Mouse (Mus musculus) gastrocnemius, postnatal 36 days (tissue): ENCODE data around the gene Phldb2. TPM values are rescaled to one million over a fixed set of nuclear protein-coding genes. Genes with fewer than 3 reads are reported as not detected.

Source experiments
- DNase-seq, 2 experiments: peaks; one replicate each; pipeline ENCODE4 v3.0.0; 2022
- intact Hi-C: fragments of 180-260 bp; cut with DNase I; formaldehyde crosslinking; loops from one replicate; pipeline ENCODE4 v1.15.1; 2025
- total RNA-seq, 2 experiments: library from RNA; stranded (reverse); gene quantifications; 2 replicates each; pipeline ENCODE4 v1.2.3; 2021

Phldb2 gene
- total RNA-seq, 2 experiments from 2014 or later = 6.1 to 8.1 TPM

- intact Hi-C loops = loop anchor here (2.0 kb wide), 1 partner anchor 25 kb away; no protein-coding TSS in a partner anchor
Observed at GRCm38 (mm10) chr16:45761425-45761824, 192.0 kb downstream of the Phldb2 start.

GRCm38 (mm10) chr16:45758726-45759269, 194.6 kb downstream of the Phldb2 start:
- intact Hi-C loops = loop anchor here (10.0 kb wide), 1 partner anchor 266 kb away; no protein-coding TSS in a partner anchor
- DNase-seq = no peak

More at GRCm38 (mm10) chr16:45761425-45761824, 192.0 kb downstream of the Phldb2 start:
- DNase-seq = no peak

GRCm38 (mm10) chr16:45757421-45758078, 195.8 kb downstream of the Phldb2 start:
- peak in 1 of 2 experiments; percentile 16 for DNase-seq
- intact Hi-C loops = loop anchor here (2.0 to 10.0 kb wide), 3 partner anchors 59 to 267 kb away; no protein-coding TSS in a partner anchor

DNA sequence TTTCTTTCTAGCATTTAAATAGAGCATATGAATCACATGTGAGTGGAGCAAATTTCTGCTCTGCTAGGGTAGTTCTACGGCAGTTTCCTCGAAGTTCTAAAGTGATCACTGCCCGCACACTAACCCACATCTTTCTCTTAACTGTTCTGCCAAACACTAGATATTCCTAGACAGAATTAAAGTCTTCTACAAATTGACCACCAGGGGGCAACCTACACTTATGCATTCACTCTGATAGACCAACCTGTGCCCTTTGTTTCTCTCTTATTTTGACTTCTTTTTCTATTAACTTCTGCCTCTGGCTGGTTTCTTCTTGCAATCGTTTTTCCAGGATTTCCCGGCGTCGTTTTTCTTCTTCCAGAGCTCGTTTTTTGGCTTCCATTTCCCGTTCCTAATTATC, 196.5 kb downstream of the Phldb2 start:
- DNase-seq = peak in 1 of 2 experiments; percentile 7
- intact Hi-C loops = loop anchor here (2.0 to 10.0 kb wide), 3 partner anchors 60 to 268 kb away; no protein-coding TSS in a partner anchor

DNA sequence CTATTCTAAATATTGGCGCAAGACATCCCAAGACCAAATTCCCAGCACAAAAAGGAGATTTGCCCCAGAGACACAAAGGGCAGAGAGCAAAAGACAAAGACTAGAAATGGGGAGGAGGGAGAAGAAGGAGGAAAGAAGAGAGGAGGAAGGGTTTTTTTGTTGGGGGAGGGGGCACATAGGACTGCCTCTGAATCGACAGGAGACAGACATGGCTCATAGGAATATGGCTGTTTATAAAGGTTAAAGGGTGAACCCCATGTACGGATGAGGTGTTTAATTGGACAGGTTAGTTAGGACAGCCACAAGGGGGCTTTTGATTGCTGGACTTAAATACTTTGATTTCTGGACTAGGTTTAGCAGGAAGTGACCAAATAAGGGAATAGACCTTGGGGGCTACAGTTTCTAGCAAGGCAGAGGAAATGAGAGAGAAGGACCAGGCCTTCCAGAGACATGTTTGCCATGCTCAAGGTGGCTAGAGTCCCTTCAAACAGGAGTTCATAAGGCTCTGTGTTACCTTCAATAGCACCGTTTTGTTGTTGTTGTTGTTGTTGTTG, 209.7 kb downstream of the Phldb2 start:
- intact Hi-C loops = no loop called here
- DNase-seq = no peak

DNA sequence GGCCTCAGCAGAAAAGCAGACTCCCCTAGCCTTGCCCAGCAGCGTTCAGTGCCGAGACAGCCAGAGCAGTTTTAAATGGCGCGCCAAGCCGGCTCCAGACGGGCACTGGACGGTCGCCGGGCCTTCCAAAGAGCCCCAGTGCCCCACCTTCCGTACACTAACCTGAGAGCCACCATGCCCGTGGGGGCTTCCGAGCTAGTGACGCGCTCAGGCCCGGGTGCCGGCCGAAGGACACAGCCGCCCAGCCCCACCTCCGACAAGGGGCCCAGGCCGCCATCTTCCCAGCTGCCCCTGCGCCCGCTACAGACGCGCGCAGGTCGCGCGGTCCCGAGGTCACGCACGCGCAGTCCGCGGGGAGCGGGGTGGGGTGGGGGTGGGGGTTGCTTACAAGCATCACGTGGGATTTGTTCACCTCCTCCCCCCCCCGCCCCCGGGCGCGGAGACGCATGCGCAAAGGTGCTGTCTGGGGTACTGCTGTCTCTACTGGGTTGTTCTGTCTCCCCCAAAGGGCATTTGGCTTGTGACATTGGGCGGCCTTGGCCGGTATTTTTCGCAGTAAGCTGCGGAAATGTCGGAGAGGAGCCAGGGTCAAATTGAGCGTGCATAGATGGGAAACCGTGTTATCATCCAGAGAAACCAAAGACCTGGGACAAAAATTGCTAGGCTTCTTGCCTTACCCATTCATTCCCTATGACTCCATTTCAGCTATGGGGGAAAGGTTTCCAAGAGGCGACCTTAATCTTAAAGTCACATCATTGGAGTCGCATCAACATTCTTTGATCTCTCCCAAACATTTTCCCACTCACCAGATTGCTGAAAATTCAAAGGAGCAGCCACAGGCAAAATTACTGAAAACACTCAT, 210.6 kb downstream of the Phldb2 start, which contains the start of gene Abhd10:
Abhd10 (minus strand) TSS at position 341 of the 862 bp plus-strand sequence.
- intact Hi-C loops = no loop called here

GRCm38 (mm10) chr16:45737880-45738279, 215.5 kb downstream of the Phldb2 start:
- intact Hi-C loops = no loop called here
- no peak for DNase-seq

More for the DNA sequence above, 210.6 kb downstream of the Phldb2 start, which contains the start of gene Abhd10:
- peak; percentile 93 to 97 for DNase-seq

GRCm38 (mm10) chr16:45736724-45737123, 216.7 kb downstream of the Phldb2 start:
- intact Hi-C loops = no loop called here

DNA sequence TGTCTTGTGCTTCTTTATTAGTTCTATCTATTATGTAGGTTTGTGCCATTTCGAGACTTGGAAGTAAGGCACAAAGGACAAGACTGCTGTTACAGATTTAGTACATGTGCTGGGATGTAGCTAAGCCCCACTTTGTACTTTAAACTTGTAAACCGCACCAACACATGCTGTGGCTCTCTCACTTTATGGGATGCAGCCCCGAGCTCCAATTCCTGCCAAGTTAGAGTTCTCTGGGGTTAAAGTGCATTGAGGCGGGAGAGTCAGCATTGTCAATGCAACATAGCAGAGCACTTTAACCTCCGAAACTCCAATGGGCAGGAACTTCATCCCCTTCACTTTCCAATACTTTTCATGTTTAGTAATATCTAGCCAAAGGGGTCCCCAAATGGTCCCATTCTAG, 224.2 kb downstream of the Phldb2 start:
- DNase-seq = no peak
- intact Hi-C loops = no loop called here

More at GRCm38 (mm10) chr16:45736724-45737123, 216.7 kb downstream of the Phldb2 start:
- DNase-seq = no peak

DNA sequence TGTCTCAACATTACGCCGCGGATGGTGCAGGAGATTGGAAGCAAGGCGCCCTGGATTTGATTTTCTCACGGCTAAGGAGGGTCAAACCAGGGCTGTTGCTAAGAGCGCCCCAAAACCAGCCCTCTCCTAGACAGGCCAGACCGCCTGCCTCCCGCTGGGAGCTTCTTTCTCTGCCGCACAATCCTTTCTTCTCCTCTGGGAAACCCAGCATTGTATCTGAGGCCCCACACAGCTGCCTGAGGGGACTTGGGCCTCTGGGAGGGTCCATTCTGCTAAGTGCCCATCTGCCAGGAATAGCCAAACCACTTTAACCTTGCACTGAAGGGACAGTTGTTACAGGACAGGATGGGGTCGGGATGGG, 228.7 kb downstream of the Phldb2 start:
- intact Hi-C loops = no loop called here
- DNase-seq = no peak

DNA sequence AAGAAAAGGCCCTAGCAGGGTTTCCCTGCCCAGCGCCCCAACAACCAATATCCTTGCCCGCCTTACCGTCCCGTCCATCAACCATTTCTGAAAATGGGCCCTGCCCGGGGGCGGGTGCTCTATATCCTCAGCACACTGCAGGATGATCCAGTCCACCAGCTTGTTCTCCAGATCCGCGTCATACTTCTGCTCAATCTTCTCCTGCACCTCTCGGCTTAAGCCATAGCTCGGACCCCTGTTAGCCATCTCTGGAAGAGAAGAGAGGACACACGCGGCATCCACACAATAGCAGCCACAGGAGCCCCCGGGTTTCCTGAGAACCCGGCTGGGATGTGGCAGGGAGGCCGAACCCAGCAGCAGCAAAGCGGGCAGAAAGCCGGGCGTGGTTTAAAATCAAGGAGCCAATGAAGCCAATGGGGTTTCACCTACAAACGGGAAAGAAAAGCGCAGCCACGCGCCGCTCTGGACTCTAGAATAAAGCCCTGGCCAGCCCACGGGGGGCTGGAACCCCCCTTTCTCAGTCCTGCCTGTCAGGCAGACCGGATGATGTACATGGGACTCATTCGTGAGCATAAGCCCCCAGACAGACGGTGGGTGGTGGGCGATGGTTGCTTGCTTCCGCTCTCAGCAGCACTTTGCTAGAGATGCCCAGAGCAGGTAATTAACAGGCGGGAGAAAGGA, 229.2 kb downstream of the Phldb2 start, which contains the start of gene Tagln3:
Tagln3 (minus strand) TSS at position 548 of the 681 bp plus-strand sequence.
- no peak for DNase-seq

DNA sequence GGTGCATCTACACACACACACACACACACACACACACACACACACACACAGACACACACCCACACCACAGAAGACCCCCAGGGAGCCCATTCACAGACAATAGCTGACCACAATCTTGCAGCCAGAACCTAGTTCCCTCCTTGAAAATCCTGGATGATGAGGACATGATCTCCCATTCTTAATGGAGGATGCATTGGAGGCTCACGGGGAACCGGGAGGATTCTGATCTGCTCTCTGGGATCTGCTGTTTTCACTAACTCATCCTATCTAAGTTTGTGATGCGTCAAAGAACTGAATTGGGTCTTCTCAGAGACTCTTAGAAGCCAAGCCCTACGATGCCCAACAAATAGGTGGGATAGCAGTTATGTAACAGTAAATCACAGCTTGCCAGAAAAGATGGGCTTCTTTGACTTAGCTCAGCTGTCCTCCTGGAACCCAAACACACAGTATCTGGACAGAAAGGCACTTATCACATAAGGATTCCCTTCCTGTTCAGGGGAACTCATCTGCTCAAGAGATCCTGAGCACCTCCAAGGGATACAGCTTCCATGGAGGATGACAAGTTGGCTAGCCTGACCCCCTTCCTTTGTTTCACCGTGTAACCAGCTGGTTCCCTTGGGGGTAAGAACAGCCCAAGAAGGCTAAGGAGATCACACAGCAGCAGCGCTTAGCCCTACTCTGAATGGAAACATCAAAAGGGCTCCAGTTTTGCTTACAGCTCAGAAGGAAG, 230.1 kb downstream of the Phldb2 start:
- DNase-seq = no peak
- intact Hi-C loops = no loop called here

More for the DNA sequence above, 229.2 kb downstream of the Phldb2 start, which contains the start of gene Tagln3:
- intact Hi-C loops = no loop called here

GRCm38 (mm10) chr16:45722460-45722951, 230.9 kb downstream of the Phldb2 start:
- DNase-seq = no peak
- intact Hi-C loops = no loop called here

DNA sequence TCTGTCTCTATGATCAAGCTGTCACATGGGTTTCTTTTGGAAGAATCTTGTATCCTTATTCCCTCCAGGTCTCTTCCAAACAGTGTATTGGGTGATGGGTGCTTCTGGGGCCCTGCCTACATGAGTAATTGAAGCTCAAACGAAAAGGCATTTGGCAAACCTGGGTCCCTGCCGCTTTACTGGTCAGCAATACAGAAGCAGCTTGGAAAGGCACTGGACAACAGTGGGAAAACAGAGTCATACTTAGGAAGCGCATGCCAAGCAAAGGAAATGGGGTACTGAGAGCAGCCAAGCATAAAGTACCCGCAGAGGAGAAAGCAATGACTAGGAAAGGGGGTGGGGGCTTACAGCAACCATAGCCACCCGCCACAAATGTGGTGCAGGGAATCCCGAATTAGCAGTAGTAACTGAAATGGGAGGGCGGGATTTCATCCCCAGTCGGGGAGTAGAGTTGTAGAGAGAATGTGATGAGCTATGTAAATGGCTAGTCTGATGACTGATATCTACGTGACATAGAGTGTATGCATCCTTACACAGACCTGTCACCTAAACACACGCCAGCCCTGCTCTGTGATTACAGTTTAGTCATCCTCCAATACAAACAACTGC, 233.3 kb downstream of the Phldb2 start:
- DNase-seq = no peak
- intact Hi-C loops = no loop called here

GRCm38 (mm10) chr16:45718296-45718695, 235.1 kb downstream of the Phldb2 start:
- DNase-seq = no peak

GRCm38 (mm10) chr16:45714489-45715150, 238.8 kb downstream of the Phldb2 start:
- intact Hi-C loops = no loop called here

More at GRCm38 (mm10) chr16:45718296-45718695, 235.1 kb downstream of the Phldb2 start:
- intact Hi-C loops = no loop called here

GRCm38 (mm10) chr16:45713878-45714277, 239.5 kb downstream of the Phldb2 start:
- DNase-seq = no peak
- intact Hi-C loops = no loop called here

More at GRCm38 (mm10) chr16:45714489-45715150, 238.8 kb downstream of the Phldb2 start:
- DNase-seq = no peak

- intact Hi-C loops = no loop called here
- DNase-seq = no peak
Observed at GRCm38 (mm10) chr16:45713261-45713660, 240.1 kb downstream of the Phldb2 start.
